Mouse (Mus musculus) forebrain, embryonic 10.5 days (tissue): ENCODE results near the gene Tbc1d9. TPM values are rescaled to one million over a fixed set of nuclear protein-coding genes. Genes with fewer than 3 reads are reported as not detected.
"Not testable (repeated sequence)": the region's sequence is repeated elsewhere in the genome, so short reads cannot be mapped to it uniquely, and the experiment has no call there.

Source experiments
- DNase-seq: peaks from one replicate; pipeline ENCODE4 v3.0.0-alpha.2; 2017; ENCODE audit warnings: low spot score; ENCODE audit errors: extremely low spot score
- H3K27ac ChIP-seq: fragments of 300-500 bp; sonication (generic); 2 replicates; pipeline ENCODE4 v1.5.1; 2016; ENCODE audit warnings: mild to moderate bottlenecking
- H3K27me3 ChIP-seq: fragments of 300-500 bp; sonication (generic); 2 replicates; pipeline ENCODE4 v1.6.1; 2016; ENCODE audit warnings: mild to moderate bottlenecking; ENCODE audit not compliant: poor library complexity, severe bottlenecking
- H3K36me3 ChIP-seq: fragments of 300-500 bp; sonication (generic); replicated peaks from 2 replicates; pipeline ENCODE4 v1.6.1; 2016; ENCODE audit warnings: mild to moderate bottlenecking, moderate library complexity
- H3K4me1 ChIP-seq: fragments of 300-500 bp; sonication (generic); 2 replicates; pipeline ENCODE4 v1.6.1; 2016
- H3K4me3 ChIP-seq: fragments of 300-500 bp; sonication (generic); 2 replicates; pipeline ENCODE4 v1.5.1; 2016; ENCODE audit warnings: mild to moderate bottlenecking, moderate library complexity
- H3K9me3 ChIP-seq: fragments of 300-500 bp; sonication (generic); 2 replicates; pipeline ENCODE4 v1.6.1; 2016; ENCODE audit warnings: mild to moderate bottlenecking, moderate library complexity
- WGBS: fragments of 180-500 bp; shearing (Covaris S2); methylation state at CpG from one replicate; pipeline ENCODE4 v1.1.7; 2016; 5-methylcytosine and 5-hydroxymethylcytosine counted together
- polyA plus RNA-seq: library from polyadenylated mRNA; unstranded; fragments of >200 nt; fragmentation: Nextera tagmentation; extraction: Ambion mirVana; gene quantifications from 2 replicates; pipeline ENCODE4 v1.2.1, GENCODE M21; 2016

Tbc1d9 gene
- polyA plus RNA-seq, 1 experiment from 2014 or later: 3.6 TPM

GRCm38 (mm10) chr8:83260418-83261215, 95.5 kb downstream of the Tbc1d9 start:
- peak; percentile 70 for DNase-seq
- Histone ChIP-seq H3K4me3 (no peak overlapping the region), H3K27ac (no peak overlapping the region), H3K9me3 (no peaks in the 10 kb centered on the region), H3K27me3 (no peaks in the 10 kb centered on the region), H3K4me1 (no peaks in the 10 kb centered on the region), H3K36me3 (peaks cover 54% of the 10 kb centered on the region)
- 71% methylated on average over 16 of the region's 16 CpGs for WGBS

- 98% methylated on average over 14 of the region's 14 CpGs for WGBS
- no peaks in the 10 kb centered on the region for H3K27me3 ChIP-seq
- DNase-seq: no peak
- H3K4me3 ChIP-seq: no peak overlapping the region
- H3K9me3 ChIP-seq: no peaks in the 10 kb centered on the region
- no peak overlapping the region for H3K27ac ChIP-seq
- peaks cover 4% of the 10 kb centered on the region; the same call in 1 of the 2 replicates for H3K4me1 ChIP-seq
- H3K36me3 ChIP-seq: peaks cover 55% of the 10 kb centered on the region
Measured at GRCm38 (mm10) chr8:83271172-83271571, 106.0 kb downstream of the Tbc1d9 start.

GRCm38 (mm10) chr8:83272464-83272863, 107.3 kb downstream of the Tbc1d9 start:
- no peaks in the 10 kb centered on the region for H3K9me3 ChIP-seq
- H3K4me1 ChIP-seq: peaks cover 4% of the 10 kb centered on the region; the same call in 1 of the 2 replicates
- H3K27ac ChIP-seq: no peak overlapping the region
- peaks cover 42% of the 10 kb centered on the region for H3K36me3 ChIP-seq
- no peaks in the 10 kb centered on the region for H3K27me3 ChIP-seq
- WGBS: 86% methylated on average over 10 of the region's 10 CpGs
- H3K4me3 ChIP-seq: no peak overlapping the region
- DNase-seq: no peak

- H3K27ac ChIP-seq: no peak overlapping the region
Measured at GRCm38 (mm10) chr8:83274470-83274869, 109.3 kb downstream of the Tbc1d9 start.

GRCm38 (mm10) chr8:83278431-83278830, 113.3 kb downstream of the Tbc1d9 start:
- Histone ChIP-seq H3K27ac (no peak overlapping the region), H3K27me3 (no peaks in the 10 kb centered on the region), H3K9me3 (no peaks in the 10 kb centered on the region), H3K36me3 (peaks cover 3% of the 10 kb centered on the region; the same call in 1 of the 2 replicates), H3K4me1 (peaks cover 4% of the 10 kb centered on the region; the same call in 1 of the 2 replicates), H3K4me3 (no peak overlapping the region)
- 88% methylated on average over 6 of the region's 6 CpGs for WGBS
- DNase-seq: no peak

More at GRCm38 (mm10) chr8:83274470-83274869, 109.3 kb downstream of the Tbc1d9 start:
- Histone ChIP-seq H3K27me3 (no peaks in the 10 kb centered on the region), H3K4me3 (no peak overlapping the region), H3K4me1 (peaks cover 4% of the 10 kb centered on the region; the same call in 1 of the 2 replicates), H3K9me3 (no peaks in the 10 kb centered on the region), H3K36me3 (peaks cover 26% of the 10 kb centered on the region)
- 70% methylated on average over 11 of the region's 11 CpGs for WGBS
- no peak for DNase-seq

- no peak for DNase-seq
- H3K27me3 ChIP-seq: peaks cover 18% of the 10 kb centered on the region
- no peaks in the 10 kb centered on the region for H3K36me3 ChIP-seq
- H3K9me3 ChIP-seq: no peaks in the 10 kb centered on the region
- no peak overlapping the region for H3K27ac ChIP-seq
- H3K4me3 ChIP-seq: no peak overlapping the region
- 88% methylated on average over 8 of the region's 8 CpGs for WGBS
- H3K4me1 ChIP-seq: peaks cover 10% of the 10 kb centered on the region
Measured at GRCm38 (mm10) chr8:83285391-83285790, 120.2 kb downstream of the Tbc1d9 start.

- H3K9me3 ChIP-seq: no peaks in the 10 kb centered on the region
- peak within 1 kb of the TSS; percentile 44 for H3K4me3 ChIP-seq
- DNase-seq: no peak
- H3K4me1 ChIP-seq: peaks cover 14% of the 10 kb centered on the region
- no peaks in the 10 kb centered on the region for H3K36me3 ChIP-seq
- H3K27ac ChIP-seq: 0 out of 2 replicates have a peak within 1 kb of the TSS, but pooled peaks have one; percentile 9
- 4% methylated on average over 20 of the region's 20 CpGs for WGBS
- peaks cover 37% of the 10 kb centered on the region for H3K27me3 ChIP-seq
Measured at GRCm38 (mm10) chr8:83290176-83290575, 125.0 kb downstream of the Tbc1d9 start, which contains the start of gene Ucp1. Ucp1 (plus strand) TSS chr8:83290352.

- H3K4me1 ChIP-seq: peaks cover 6% of the 10 kb centered on the region; the same call in 1 of the 2 replicates
- no peak overlapping the region for H3K4me3 ChIP-seq
- 83% methylated on average over 4 of the region's 4 CpGs for WGBS
- no peaks in the 10 kb centered on the region for H3K9me3 ChIP-seq
- no peak for DNase-seq
- no peak overlapping the region for H3K27ac ChIP-seq
- no peaks in the 10 kb centered on the region for H3K36me3 ChIP-seq
- H3K27me3 ChIP-seq: no peaks in the 10 kb centered on the region
Measured at GRCm38 (mm10) chr8:83297375-83297774, 132.2 kb downstream of the Tbc1d9 start.

GRCm38 (mm10) chr8:83300135-83300534, 135.0 kb downstream of the Tbc1d9 start:
- WGBS: 75% methylated on average over 1 of the region's 1 CpGs
- Histone ChIP-seq H3K4me1 (0 out of 2 replicates have a peak, but pooled peaks cover 2% of the 10 kb centered on the region), H3K4me3 (no peak overlapping the region), H3K36me3 (no peaks in the 10 kb centered on the region), H3K27me3 (no peaks in the 10 kb centered on the region), H3K27ac (no peak overlapping the region), H3K9me3 (no peaks in the 10 kb centered on the region)
- DNase-seq: no peak

- no peak overlapping the region for H3K27ac ChIP-seq
- no peaks in the 10 kb centered on the region for H3K27me3 ChIP-seq
- no peak for DNase-seq
- no peaks in the 10 kb centered on the region for H3K36me3 ChIP-seq
- 96% methylated on average over 1 of the region's 1 CpGs for WGBS
- no peaks in the 10 kb centered on the region for H3K4me1 ChIP-seq
- no peak overlapping the region for H3K4me3 ChIP-seq
- no peaks in the 10 kb centered on the region for H3K9me3 ChIP-seq
Measured at GRCm38 (mm10) chr8:83304946-83305345, 139.8 kb downstream of the Tbc1d9 start.

- WGBS: 92% methylated on average over 6 of the region's 6 CpGs
- Histone ChIP-seq H3K36me3 (peaks cover 14% of the 10 kb centered on the region), H3K27ac (no peak overlapping the region), H3K27me3 (no peaks in the 10 kb centered on the region), H3K4me3 (no peak overlapping the region), H3K4me1 (no peaks in the 10 kb centered on the region), H3K9me3 (no peaks in the 10 kb centered on the region)
- no peak for DNase-seq
Measured at GRCm38 (mm10) chr8:83309836-83310235, 144.7 kb downstream of the Tbc1d9 start.

GRCm38 (mm10) chr8:83315084-83315483, 149.9 kb downstream of the Tbc1d9 start:
- not testable (repeated sequence) for H3K9me3 ChIP-seq, H3K27ac ChIP-seq, H3K27me3 ChIP-seq, H3K4me3 ChIP-seq, DNase-seq, H3K4me1 ChIP-seq
- H3K36me3 ChIP-seq: peaks cover 58% of the 10 kb centered on the region
- WGBS: 78% methylated on average over 4 of the region's 4 CpGs

- no peaks in the 10 kb centered on the region for H3K27me3 ChIP-seq
- H3K9me3 ChIP-seq: no peaks in the 10 kb centered on the region
- peaks cover 62% of the 10 kb centered on the region for H3K36me3 ChIP-seq
- H3K4me1 ChIP-seq: peaks cover 10% of the 10 kb centered on the region
- WGBS: 70% methylated on average over 2 of the region's 2 CpGs
- no peak overlapping the region for H3K4me3 ChIP-seq
- no peak for DNase-seq
- 0 out of 2 replicates have a peak overlapping the region, but pooled peaks have one; percentile 11 for H3K27ac ChIP-seq
Measured at GRCm38 (mm10) chr8:83315691-83316090, 150.5 kb downstream of the Tbc1d9 start.
